ENCODE assay signal across 8 mouse cellular contexts in the genomic region with DNA sequence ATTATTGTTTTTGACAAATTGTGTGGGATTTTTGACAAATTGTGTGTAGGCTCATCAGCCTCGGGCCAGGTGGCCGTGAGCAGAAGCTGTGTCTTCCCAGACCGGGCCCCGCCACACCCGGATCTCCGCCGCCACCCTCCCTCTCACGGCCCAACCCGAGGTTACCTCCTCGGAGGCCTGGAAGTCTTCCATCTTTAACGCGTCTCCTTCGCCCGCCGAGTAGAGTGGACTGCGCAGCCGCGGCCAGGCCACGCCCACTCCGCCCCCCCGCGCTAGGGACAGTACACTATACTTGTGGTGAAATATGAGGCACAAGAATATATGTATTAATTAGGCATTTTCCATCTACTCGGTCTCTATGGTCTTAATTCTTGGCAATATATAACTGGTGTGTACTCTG.
DNase-seq lines count a peak whose midpoint lies in the region; ATAC-seq lines count a peak whose summit lies in the region.
"Not testable (repeated sequence)": the region's sequence is repeated elsewhere in the genome, so short reads cannot be mapped to it uniquely, and the experiment has no call there.

No protein-coding gene starts in this region.

- ATAC-seq in embryonic facial prominence, embryonic 12.5 days (ENCODE audit: insufficient number of reproducible peaks, insufficient read depth, low FRiP score, low TSS enrichment); intestine, embryonic 14.5 days (replicated peaks; ENCODE audit: low FRiP score, low TSS enrichment, low read depth): not testable (repeated sequence)
- ATAC-seq in midbrain, embryonic 11.5 days (ENCODE audit: low FRiP score), result peak; percentile 43

- not testable (repeated sequence) for H3K4me3 ChIP-seq in embryonic facial prominence, embryonic 12.5 days; intestine, embryonic 14.5 days (ENCODE audit: low read depth, low read length)
- H3K4me3 ChIP-seq in midbrain, embryonic 11.5 days (ENCODE audit: low read depth, low read length), result peak overlapping the region; percentile 15; the same call in 1 of the 2 replicates

- DNase-seq in adrenal gland, postnatal 10 days, result peak; percentile 83
- DNase-seq in heart, adult 18-20 months, result peak; percentile 82 to 84
- peak; percentile 56 for DNase-seq in intestine, embryonic 14.5 days (ENCODE audit: low spot score)
- peak; percentile 60 to 69 for DNase-seq in left cerebral cortex, adult 8-10 months (ENCODE audit: low spot score in 2 of 2)
- peak; percentile 92 for DNase-seq in midbrain, embryonic 11.5 days (ENCODE audit: low spot score, missing footprints)
- DNase-seq in right cerebral cortex, adult 2 months (ENCODE audit: low spot score in 2 of 2), result peak; percentile 70 to 77
- peak; percentile 32 for DNase-seq in urinary bladder, postnatal 10 days (ENCODE audit: low spot score)

- not testable (repeated sequence) for H3K36me3 ChIP-seq in embryonic facial prominence, embryonic 12.5 days; intestine, embryonic 14.5 days (ENCODE audit: control insufficient read depth, insufficient read depth, low read length); midbrain, embryonic 11.5 days (ENCODE audit: control insufficient read depth, insufficient read depth, low read length)

- WGBS in embryonic facial prominence, embryonic 12.5 days, result 34% methylated on average over 23 of the region's 23 CpGs
- 26% methylated on average over 21 of the region's 23 CpGs for WGBS in intestine, embryonic 14.5 days
- WGBS in midbrain, embryonic 11.5 days, result 39% methylated on average over 21 of the region's 23 CpGs

- not testable (repeated sequence) for H3K9ac ChIP-seq in embryonic facial prominence, embryonic 12.5 days; intestine, embryonic 14.5 days (ENCODE audit: low read length); midbrain, embryonic 11.5 days (ENCODE audit: low read length)

- not testable (repeated sequence) for H3K27ac ChIP-seq in embryonic facial prominence, embryonic 12.5 days; intestine, embryonic 14.5 days (ENCODE audit: low read depth); midbrain, embryonic 11.5 days (ENCODE audit: low read depth, low read length)

- not testable (repeated sequence) for H3K4me1 ChIP-seq in embryonic facial prominence, embryonic 12.5 days; intestine, embryonic 14.5 days (replicated peaks; ENCODE audit: control insufficient read depth, insufficient read depth, low read length); midbrain, embryonic 11.5 days (ENCODE audit: control insufficient read depth, insufficient read depth, low read length)

- not testable (repeated sequence) for H3K9me3 ChIP-seq in embryonic facial prominence, embryonic 12.5 days; intestine, embryonic 14.5 days (ENCODE audit: control insufficient read depth, low read length); midbrain, embryonic 11.5 days (ENCODE audit: control insufficient read depth, low read length)

- H3K27me3 ChIP-seq in embryonic facial prominence, embryonic 12.5 days, result peaks cover 10% of the 10 kb centered on the region
- not testable (repeated sequence) for H3K27me3 ChIP-seq in intestine, embryonic 14.5 days (replicated peaks; ENCODE audit: control insufficient read depth, insufficient read depth, low read length); midbrain, embryonic 11.5 days (ENCODE audit: control insufficient read depth, insufficient read depth, low read length)

- peak overlapping the region; percentile 24 for H3K4me2 ChIP-seq in embryonic facial prominence, embryonic 12.5 days (replicated peaks)
- H3K4me2 ChIP-seq in intestine, embryonic 14.5 days (ENCODE audit: low read length), result not testable (repeated sequence)
- H3K4me2 ChIP-seq in midbrain, embryonic 11.5 days, result peak overlapping the region; percentile 23

Comparison
In these comparisons a context has a peak if more than half of its experiments do, and no peak if none do; other contexts are left out.
1. DNase-seq: peak in every context shown above with its lines; median percentile 92 in midbrain, embryonic 11.5 days; 83 in adrenal gland, postnatal 10 days; 83 in heart, adult 18-20 months; 74 in right cerebral cortex, adult 2 months; 64 in left cerebral cortex, adult 8-10 months; 56 in intestine, embryonic 14.5 days; 32 in urinary bladder, postnatal 10 days.